Mouse (Mus musculus) forebrain, embryonic 13.5 days (tissue): ENCODE data around the gene Mta1. TPM values are rescaled to one million over a fixed set of nuclear protein-coding genes. Genes with fewer than 3 reads are reported as not detected.
A peak's percentile ranks its signal among the peaks of the same experiment; 100 is the strongest.

ENCODE experiments used
- ATAC-seq: fragments of 200-750 bp; cut with Nextera tagmentation; 2 replicates; pipeline ENCODE4 v1.8.0; 2017
- H3K27ac ChIP-seq: fragments of 300-500 bp; sonication (generic); 2 replicates; pipeline ENCODE4 v1.5.1; 2015; ENCODE audit warnings: inconsistent platforms, mild to moderate bottlenecking, moderate library complexity
- H3K27me3 ChIP-seq: fragments of 300-500 bp; sonication (generic); 2 replicates; pipeline ENCODE4 v1.6.1; 2015; ENCODE audit warnings: mild to moderate bottlenecking, inconsistent platforms
- H3K36me3 ChIP-seq: fragments of 300-500 bp; sonication (generic); 2 replicates; pipeline ENCODE4 v1.6.1; 2015; ENCODE audit warnings: mild to moderate bottlenecking, inconsistent platforms; ENCODE audit not compliant: poor library complexity, severe bottlenecking
- H3K4me1 ChIP-seq: fragments of 300-500 bp; sonication (generic); 2 replicates; pipeline ENCODE4 v1.6.1; 2015; ENCODE audit warnings: inconsistent platforms
- H3K4me2 ChIP-seq: fragments of 300-500 bp; sonication (generic); 2 replicates; pipeline ENCODE4 v1.6.1; 2015; ENCODE audit warnings: inconsistent platforms, mild to moderate bottlenecking, moderate library complexity
- H3K4me3 ChIP-seq: fragments of 300-500 bp; sonication (generic); 2 replicates; pipeline ENCODE4 v1.5.1; 2015; ENCODE audit warnings: mild to moderate bottlenecking, inconsistent platforms
- H3K9ac ChIP-seq: fragments of 300-500 bp; sonication (generic); 2 replicates; pipeline ENCODE4 v1.6.1; 2015; ENCODE audit warnings: mild to moderate bottlenecking, inconsistent platforms
- H3K9me3 ChIP-seq: fragments of 300-500 bp; sonication (generic); replicated peaks from 2 replicates; pipeline ENCODE4 v1.6.1; 2016; ENCODE audit warnings: inconsistent platforms
- WGBS: fragments of 180-500 bp; shearing (Covaris S2); methylation state at CpG from one replicate; pipeline ENCODE4 v1.1.7; 2015; 5-methylcytosine and 5-hydroxymethylcytosine counted together
- polyA plus RNA-seq: library from polyadenylated mRNA; unstranded; fragments of >200 nt; fragmentation: Nextera tagmentation; extraction: Ambion mirVana; gene quantifications from 2 replicates; pipeline ENCODE4 v1.2.1, GENCODE M21; 2015

Mta1 gene
- polyA plus RNA-seq, 1 experiment from 2014 or later: 19.5 TPM

GRCm38 (mm10) chr12:113137260-113138213, 39.5 kb downstream of the Mta1 start:
- H3K27me3 ChIP-seq: no peaks in the 10 kb centered on the region
- ATAC-seq: no peak
- peak overlapping the region; percentile 25; the same call in 1 of the 2 replicates for H3K27ac ChIP-seq
- 92% methylated on average over 18 of the region's 18 CpGs for whole genome bisulfite sequencing
- peaks cover 63% of the 10 kb centered on the region for H3K36me3 ChIP-seq
- no peaks in the 10 kb centered on the region for H3K9me3 ChIP-seq
- no peak overlapping the region for H3K9ac ChIP-seq
- H3K4me1 ChIP-seq: peaks cover 37% of the 10 kb centered on the region
- H3K4me2 ChIP-seq: no peak overlapping the region
- no peak overlapping the region for H3K4me3 ChIP-seq

GRCm38 (mm10) chr12:113138291-113138690, 40.2 kb downstream of the Mta1 start:
- Histone ChIP-seq H3K27ac (peak overlapping the region; percentile 91), H3K4me2 (no peak overlapping the region), H3K36me3 (peaks cover 57% of the 10 kb centered on the region), H3K9ac (0 out of 2 replicates have a peak overlapping the region, but pooled peaks have one; percentile 82), H3K27me3 (no peaks in the 10 kb centered on the region), H3K9me3 (no peaks in the 10 kb centered on the region), H3K4me1 (peaks cover 45% of the 10 kb centered on the region), H3K4me3 (no peak overlapping the region)
- ATAC-seq: no peak
- 79% methylated on average over 6 of the region's 6 CpGs for WGBS

GRCm38 (mm10) chr12:113138901-113139864, 41.1 kb downstream of the Mta1 start:
- H3K4me3 ChIP-seq: peak overlapping the region; percentile 66
- H3K9ac ChIP-seq: peak overlapping the region; percentile 82
- peaks cover 48% of the 10 kb centered on the region for H3K4me1 ChIP-seq
- peaks cover 57% of the 10 kb centered on the region for H3K36me3 ChIP-seq
- peak overlapping the region; percentile 91 for H3K27ac ChIP-seq
- peak; percentile 1 for ATAC-seq
- no peaks in the 10 kb centered on the region for H3K27me3 ChIP-seq
- no peaks in the 10 kb centered on the region for H3K9me3 ChIP-seq
- WGBS: 22% methylated on average over 11 of the region's 11 CpGs
- peak overlapping the region; percentile 84 for H3K4me2 ChIP-seq

GRCm38 (mm10) chr12:113139908-113140615, 42.0 kb downstream of the Mta1 start, which contains the start of gene Crip2:
Crip2 (plus strand) TSS chr12:113140236.
- peaks cover 48% of the 10 kb centered on the region for H3K4me1 ChIP-seq
- peaks cover 57% of the 10 kb centered on the region for H3K36me3 ChIP-seq
- ATAC-seq: peak; percentile 89
- H3K4me2 ChIP-seq: peak within 1 kb of the TSS; percentile 84
- under 1% methylated on average over 54 of the region's 68 CpGs for WGBS
- no peaks in the 10 kb centered on the region for H3K9me3 ChIP-seq
- H3K27ac ChIP-seq: peak within 1 kb of the TSS; percentile 91
- H3K9ac ChIP-seq: peak within 1 kb of the TSS; percentile 82
- peak within 1 kb of the TSS; percentile 66 for H3K4me3 ChIP-seq
- H3K27me3 ChIP-seq: no peaks in the 10 kb centered on the region

GRCm38 (mm10) chr12:113140616-113141411, 42.7 kb downstream of the Mta1 start:
- peaks cover 48% of the 10 kb centered on the region for H3K4me1 ChIP-seq
- no peaks in the 10 kb centered on the region for H3K9me3 ChIP-seq
- H3K9ac ChIP-seq: peak overlapping the region; percentile 82
- H3K4me2 ChIP-seq: peak overlapping the region; percentile 84
- H3K27ac ChIP-seq: peak overlapping the region; percentile 91
- H3K4me3 ChIP-seq: peak overlapping the region; percentile 66
- ATAC-seq: no peak
- 1% methylated on average over 49 of the region's 49 CpGs for WGBS
- peaks cover 57% of the 10 kb centered on the region for H3K36me3 ChIP-seq
- H3K27me3 ChIP-seq: no peaks in the 10 kb centered on the region; the same call in 1 of the 2 replicates

- Histone ChIP-seq H3K4me2 (peak overlapping the region; percentile 84), H3K9ac (peak overlapping the region; percentile 82), H3K27me3 (peaks cover 5% of the 10 kb centered on the region; the same call in 1 of the 2 replicates), H3K4me1 (peaks cover 53% of the 10 kb centered on the region), H3K4me3 (peak overlapping the region; percentile 66), H3K27ac (peak overlapping the region; percentile 25), H3K36me3 (peaks cover 52% of the 10 kb centered on the region), H3K9me3 (no peaks in the 10 kb centered on the region)
- no peak for ATAC-seq
- WGBS: 23% methylated on average over 8 of the region's 8 CpGs
These were observed 43.5 kb downstream of the Mta1 start for GRCm38 (mm10) chr12:113141531-113141973.

- no peak for ATAC-seq
- peaks cover 44% of the 10 kb centered on the region for H3K36me3 ChIP-seq
- H3K4me3 ChIP-seq: peak overlapping the region; percentile 66
- H3K27ac ChIP-seq: peak overlapping the region; percentile 31
- peak overlapping the region; percentile 82 for H3K9ac ChIP-seq
- H3K4me1 ChIP-seq: peaks cover 57% of the 10 kb centered on the region
- WGBS: 25% methylated on average over 15 of the region's 15 CpGs
- peak overlapping the region; percentile 84 for H3K4me2 ChIP-seq
- H3K9me3 ChIP-seq: no peaks in the 10 kb centered on the region
- peaks cover 5% of the 10 kb centered on the region; the same call in 1 of the 2 replicates for H3K27me3 ChIP-seq
These were observed 44.2 kb downstream of the Mta1 start for GRCm38 (mm10) chr12:113142021-113142975.

- Histone ChIP-seq H3K4me2 (peak overlapping the region; percentile 84), H3K9ac (peak overlapping the region; percentile 82; the same call in 1 of the 2 replicates), H3K36me3 (peaks cover 36% of the 10 kb centered on the region), H3K4me3 (peak overlapping the region; percentile 66; the same call in 1 of the 2 replicates), H3K9me3 (no peaks in the 10 kb centered on the region), H3K4me1 (peaks cover 57% of the 10 kb centered on the region), H3K27ac (0 out of 2 replicates have a peak overlapping the region, but pooled peaks have one; percentile 31), H3K27me3 (peaks cover 9% of the 10 kb centered on the region; the same call in 1 of the 2 replicates)
- 66% methylated on average over 7 of the region's 7 CpGs for WGBS
- no peak for ATAC-seq
These were observed 45.1 kb downstream of the Mta1 start for GRCm38 (mm10) chr12:113143164-113143563.

- Histone ChIP-seq H3K27ac (no peak overlapping the region), H3K27me3 (peaks cover 15% of the 10 kb centered on the region; the same call in 1 of the 2 replicates), H3K4me1 (peaks cover 55% of the 10 kb centered on the region), H3K4me3 (no peak overlapping the region), H3K9ac (no peak overlapping the region), H3K9me3 (no peaks in the 10 kb centered on the region), H3K36me3 (peaks cover 29% of the 10 kb centered on the region), H3K4me2 (no peak overlapping the region)
- 78% methylated on average over 20 of the region's 20 CpGs for WGBS
- ATAC-seq: no peak
These were observed 46.1 kb downstream of the Mta1 start for GRCm38 (mm10) chr12:113144001-113144756.
